ENCODE assay signal across 25 mouse cellular contexts in the genomic region with DNA sequence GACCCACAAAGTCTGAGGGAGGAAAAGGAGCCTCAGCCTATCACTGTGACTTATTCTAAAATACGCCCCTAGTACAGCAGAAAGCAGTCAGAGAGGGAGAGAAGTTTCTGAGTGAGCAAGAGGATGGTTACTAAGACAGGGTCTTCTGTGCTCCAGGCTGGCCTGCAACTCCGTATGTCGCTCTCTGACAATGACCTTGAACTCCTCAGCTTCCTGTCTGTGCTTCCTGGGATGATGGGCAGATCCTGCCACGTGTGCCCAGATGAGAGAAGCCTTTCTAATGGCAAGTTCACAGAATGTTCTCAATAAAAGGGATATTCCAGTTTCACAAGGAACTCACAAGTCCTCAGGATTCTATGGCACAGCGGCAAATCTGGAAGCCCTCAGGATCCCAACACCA. TPM values are rescaled to one million over a fixed set of nuclear protein-coding genes. Genes with fewer than 3 reads are reported as not detected.
DNase-seq lines count a peak whose midpoint lies in the region; ATAC-seq and TF ChIP-seq lines count a peak whose summit lies in the region.
"Had no signal": no experiment of that assay in that cellular context is flagged by ENCODE, and none has a peak within 500 bp of the region (broad histone marks: within the 10 kb centered on the region; RNA-seq: fewer than 3 reads in every experiment).

No protein-coding gene starts in this region.

- TF ChIP-seq EP300 in stomach, postnatal 0 days (optimal IDR thresholded peaks at IDR 0.05), result no peak

- H3K4me2 ChIP-seq in stomach, embryonic 15.5 days, result no peak overlapping the region
- H3K4me2 ChIP-seq in stomach, postnatal 0 days (replicated peaks; ENCODE audit: low read depth), result no peak overlapping the region
- H3K4me2 ChIP-seq: liver, embryonic 13.5 days; midbrain, embryonic 13.5 days; neural tube, embryonic 12.5 days had no signal

- 80% methylated on average over 5 of the region's 5 CpGs for WGBS in heart, embryonic 10.5 days
- WGBS in kidney, adult 2 months, result 67% methylated on average over 5 of the region's 5 CpGs
- WGBS in stomach, embryonic 15.5 days, result 81% methylated on average over 5 of the region's 5 CpGs
- WGBS in stomach, postnatal 0 days, result 78% methylated on average over 5 of the region's 5 CpGs
- 86% methylated on average over 5 of the region's 5 CpGs for WGBS in thymus, adult 2 months

- no peak overlapping the region for H3K4me3 ChIP-seq in heart, embryonic 10.5 days
- no peak overlapping the region for H3K4me3 ChIP-seq in kidney, adult 2 months (ENCODE audit: insufficient read depth, low read depth, low read length)
- H3K4me3 ChIP-seq in stomach, embryonic 15.5 days (replicated peaks), result no peak overlapping the region
- no peak overlapping the region for H3K4me3 ChIP-seq in stomach, postnatal 0 days (ENCODE audit: low read depth, low read length)
- H3K4me3 ChIP-seq in thymus, adult 2 months (ENCODE audit: control insufficient read depth, insufficient read depth, low read length), result no peak overlapping the region
- H3K4me3 ChIP-seq: forebrain, embryonic 10.5 days; hindbrain, embryonic 10.5 days; limb, embryonic 10.5 days; liver, embryonic 13.5 days; midbrain, embryonic 13.5 days; neural tube, embryonic 12.5 days had no signal

- H3K4me1 ChIP-seq in heart, embryonic 10.5 days, result peaks cover 52% of the 10 kb centered on the region
- H3K4me1 ChIP-seq in kidney, adult 2 months (ENCODE audit: control insufficient read depth, insufficient read depth, low read length), result peaks cover 28% of the 10 kb centered on the region
- H3K4me1 ChIP-seq in stomach, embryonic 15.5 days, result peaks cover 21% of the 10 kb centered on the region
- 0 out of 2 replicates have a peak, but pooled peaks cover 2% of the 10 kb centered on the region for H3K4me1 ChIP-seq in stomach, postnatal 0 days (replicated peaks; ENCODE audit: control insufficient read depth, insufficient read depth)
- peaks cover 29% of the 10 kb centered on the region for H3K4me1 ChIP-seq in thymus, adult 2 months (replicated peaks; ENCODE audit: control insufficient read depth, insufficient read depth, low read length)
- H3K4me1 ChIP-seq: neural tube, embryonic 12.5 days had no signal

- no peak for ATAC-seq in stomach, embryonic 15.5 days (ENCODE audit: insufficient read depth, low FRiP score, low read depth)
- ATAC-seq in stomach, postnatal 0 days (ENCODE audit: low FRiP score, low TSS enrichment), result no peak
- ATAC-seq: forebrain, embryonic 16.5 days; hindbrain, embryonic 16.5 days; midbrain, embryonic 13.5 days had no signal

- no peak for DNase-seq in heart, embryonic 10.5 days (ENCODE audit: low spot score)
- no peak for DNase-seq in heart, postnatal 14 days
- no peak for DNase-seq in kidney, adult 2 months
- DNase-seq in kidney, adult 9 months, result no peak
- no peak for DNase-seq in stomach, postnatal 0 days (ENCODE audit: low spot score)
- DNase-seq in induced T-regulatory cell, adult 2 months (ENCODE audit: low read depth), result peak; percentile 29
- DNase-seq in thymus, adult 2 months, result no peak
- DNase-seq: cerebellum, adult 11 months; cerebellum, postnatal 10 days; gastrocnemius, postnatal 14 days; kidney, adult 11 months; kidney, postnatal 10 days; liver, embryonic 13.5 days; lung, adult 2 months; lung, postnatal 14 days; right cerebral cortex, postnatal 14 days had no signal

- no peaks in the 10 kb centered on the region for H3K9me3 ChIP-seq in heart, embryonic 10.5 days
- H3K9me3 ChIP-seq in stomach, embryonic 15.5 days, result no peaks in the 10 kb centered on the region
- no peaks in the 10 kb centered on the region for H3K9me3 ChIP-seq in stomach, postnatal 0 days (ENCODE audit: control insufficient read depth, low read length)
- H3K9me3 ChIP-seq: forebrain, embryonic 10.5 days; hindbrain, embryonic 10.5 days; limb, embryonic 10.5 days; liver, embryonic 13.5 days; midbrain, embryonic 13.5 days; neural tube, embryonic 12.5 days had no signal

- H3K27ac ChIP-seq in heart, embryonic 10.5 days, result 0 out of 2 replicates have a peak overlapping the region, but pooled peaks have one; percentile 89
- H3K27ac ChIP-seq in kidney, adult 2 months (ENCODE audit: insufficient read depth, low read depth, low read length), result 0 out of 2 replicates have a peak overlapping the region, but pooled peaks have one; percentile 11
- 0 out of 2 replicates have a peak overlapping the region, but pooled peaks have one; percentile 12 for H3K27ac ChIP-seq in stomach, embryonic 15.5 days
- no peak overlapping the region for H3K27ac ChIP-seq in stomach, postnatal 0 days (replicated peaks)
- no peak overlapping the region for H3K27ac ChIP-seq in thymus, adult 2 months (ENCODE audit: control insufficient read depth, insufficient read depth, low read length)
- H3K27ac ChIP-seq: forebrain, embryonic 10.5 days; hindbrain, embryonic 10.5 days; limb, embryonic 10.5 days; liver, embryonic 13.5 days; midbrain, embryonic 13.5 days; neural tube, embryonic 12.5 days had no signal

- no peak overlapping the region for H3K9ac ChIP-seq in stomach, embryonic 15.5 days
- no peak overlapping the region for H3K9ac ChIP-seq in stomach, postnatal 0 days (ENCODE audit: low read length)
- H3K9ac ChIP-seq: liver, embryonic 13.5 days; midbrain, embryonic 13.5 days; neural tube, embryonic 12.5 days had no signal

- H3K36me3 ChIP-seq in heart, embryonic 10.5 days, result peaks cover 35% of the 10 kb centered on the region
- H3K36me3 ChIP-seq in kidney, adult 2 months (ENCODE audit: control insufficient read depth, insufficient read depth, low read length), result no peaks in the 10 kb centered on the region; the same call in 1 of the 2 replicates
- peaks cover 7% of the 10 kb centered on the region; the same call in 1 of the 2 replicates for H3K36me3 ChIP-seq in stomach, embryonic 15.5 days
- H3K36me3 ChIP-seq in stomach, postnatal 0 days (ENCODE audit: control insufficient read depth, insufficient read depth, low read length), result no peaks in the 10 kb centered on the region
- H3K36me3 ChIP-seq in thymus, adult 2 months (ENCODE audit: control insufficient read depth, insufficient read depth, low read length), result 0 out of 2 replicates have a peak, but pooled peaks cover 12% of the 10 kb centered on the region

- intact Hi-C loops in heart, postnatal 14 days (cut with DNase I), result no loop called here

- TF ChIP-seq POLR2A in kidney, adult 2 months (IDR thresholded peaks at IDR 0.05; ENCODE audit: low read depth, low read length), result no peak
- TF ChIP-seq POLR2A in thymus, adult 2 months (IDR thresholded peaks at IDR 0.05; ENCODE audit: control insufficient read depth, extremely low read depth, insufficient read depth, low read length, poor library complexity), result no peak

- no peak for TF ChIP-seq CTCF in kidney, adult 2 months (conservative IDR thresholded peaks at IDR 0.05; ENCODE audit: insufficient read depth, insufficient read length, low read depth, low read length)
- TF ChIP-seq CTCF in stomach, postnatal 0 days (IDR thresholded peaks at IDR 0.05; ENCODE audit: low read depth), result no peak
- TF ChIP-seq CTCF in thymus, adult 2 months (IDR thresholded peaks at IDR 0.05; ENCODE audit: borderline replicate concordance, control insufficient read depth, extremely low read depth, insufficient read depth, low read length, poor library complexity), result no peak

- H3K27me3 ChIP-seq in heart, embryonic 10.5 days (ENCODE audit: insufficient read depth, poor library complexity, severe bottlenecking), result no peaks in the 10 kb centered on the region
- no peaks in the 10 kb centered on the region for H3K27me3 ChIP-seq in kidney, adult 2 months (replicated peaks; ENCODE audit: control insufficient read depth, insufficient read depth, low read length)
- no peaks in the 10 kb centered on the region for H3K27me3 ChIP-seq in stomach, embryonic 15.5 days (replicated peaks)
- no peaks in the 10 kb centered on the region for H3K27me3 ChIP-seq in stomach, postnatal 0 days (ENCODE audit: control insufficient read depth, insufficient read depth, low read length)
- no peaks in the 10 kb centered on the region for H3K27me3 ChIP-seq in thymus, adult 2 months (ENCODE audit: control insufficient read depth, insufficient read depth, low read length)
- H3K27me3 ChIP-seq: liver, embryonic 13.5 days; midbrain, embryonic 13.5 days; neural tube, embryonic 12.5 days had no signal

RNA-seq across cellular contexts. Expression of gene Yjefn3, which starts 32.1 kb away (rescaled TPM):
- polyA plus RNA-seq in heart, embryonic 10.5 days (2016; fragmentation: Nextera tagmentation; extraction: Ambion mirVana), result 6.7 and 8.7 TPM in 2 replicates
- total RNA-seq in heart, postnatal 14 days (2021), result 10 to 100 TPM; 10.4 to 10.7 TPM
- 3.9 and 5.6 TPM in 2 replicates for polyA plus RNA-seq in kidney, adult 2 months (2012; rRNA removed)
- polyA plus RNA-seq in stomach, embryonic 15.5 days (2015; fragmentation: Nextera tagmentation; extraction: Ambion mirVana), result 2.8 and 4.1 TPM in 2 replicates
- polyA plus RNA-seq in stomach, postnatal 0 days (2015; fragmentation: Nextera tagmentation; extraction: Ambion mirVana), result 1.6 and 2.7 TPM in 2 replicates
- 8.0 and 11.7 TPM in 2 replicates for polyA plus RNA-seq in thymus, adult 2 months (2012; rRNA removed)
- total RNA-seq: megakaryocyte progenitor cell, adult 5-6 weeks had no signal

RNA-seq across cellular contexts. Expression of gene Ndufa13, which starts 32.2 kb away (rescaled TPM):
- 217 and 256 TPM in 2 replicates for polyA plus RNA-seq in heart, embryonic 10.5 days (2016; fragmentation: Nextera tagmentation; extraction: Ambion mirVana)
- 100 to 1,000 TPM; 404 to 405 TPM for total RNA-seq in heart, postnatal 14 days (2021)
- polyA plus RNA-seq in kidney, adult 2 months (2012; rRNA removed), result 283 and 372 TPM in 2 replicates
- 183 and 190 TPM in 2 replicates for polyA plus RNA-seq in stomach, embryonic 15.5 days (2015; fragmentation: Nextera tagmentation; extraction: Ambion mirVana)
- 199 and 205 TPM in 2 replicates for polyA plus RNA-seq in stomach, postnatal 0 days (2015; fragmentation: Nextera tagmentation; extraction: Ambion mirVana)
- 120 and 150 TPM in 2 replicates for polyA plus RNA-seq in thymus, adult 2 months (2012; rRNA removed)

RNA-seq across cellular contexts. Expression of gene Tssk6, which starts 32.6 kb away (rescaled TPM):
- polyA plus RNA-seq in heart, embryonic 10.5 days (2016; fragmentation: Nextera tagmentation; extraction: Ambion mirVana), result 2.7 and 2.9 TPM in 2 replicates
- not detected for total RNA-seq in heart, postnatal 14 days (2021)
- polyA plus RNA-seq in kidney, adult 2 months (2012; rRNA removed), result 1.3 and 1.5 TPM in 2 replicates
- polyA plus RNA-seq in stomach, embryonic 15.5 days (2015; fragmentation: Nextera tagmentation; extraction: Ambion mirVana), result 3.1 and 3.9 TPM in 2 replicates
- polyA plus RNA-seq in stomach, postnatal 0 days (2015; fragmentation: Nextera tagmentation; extraction: Ambion mirVana), result 2.1 and 2.7 TPM in 2 replicates
- polyA plus RNA-seq in thymus, adult 2 months (2012; rRNA removed), result 1.3 and 1.8 TPM in 2 replicates

RNA-seq across cellular contexts. Expression of gene Cilp2, which starts 47.1 kb away (rescaled TPM):
- 0.48 and 0.63 TPM in 2 replicates for polyA plus RNA-seq in heart, embryonic 10.5 days (2016; fragmentation: Nextera tagmentation; extraction: Ambion mirVana)
- total RNA-seq in heart, postnatal 14 days (2021), result 1 to 10 TPM; 1.7 TPM
- polyA plus RNA-seq in kidney, adult 2 months (2012; rRNA removed), result 0.11 and 0.16 TPM in 2 replicates
- polyA plus RNA-seq in stomach, embryonic 15.5 days (2015; fragmentation: Nextera tagmentation; extraction: Ambion mirVana), result 0.83 and 0.95 TPM in 2 replicates
- polyA plus RNA-seq in stomach, postnatal 0 days (2015; fragmentation: Nextera tagmentation; extraction: Ambion mirVana), result 0.30 and 0.36 TPM in 2 replicates
- polyA plus RNA-seq in thymus, adult 2 months (2012; rRNA removed), result 0.75 and 2.2 TPM in 2 replicates
- total RNA-seq: megakaryocyte progenitor cell, adult 5-6 weeks had no signal

Comparison
In these comparisons a context has a peak if more than half of its experiments do, and no peak if none do; other contexts are left out.
1. H3K27ac ChIP-seq: peak in heart, embryonic 10.5 days (single experiment), kidney, adult 2 months (single experiment) and stomach, embryonic 15.5 days (single experiment); none in stomach, postnatal 0 days (single experiment) and thymus, adult 2 months (single experiment).